Mouse (Mus musculus) myocyte (in vitro differentiated cells): Measurements from ENCODE around the gene Gba2.

Source experiments
- CEBPB ChIP-seq: IDR thresholded peaks from 2 replicates; pipeline ENCODE4 v1.6.1; 2011; ENCODE audit warnings: mild to moderate bottlenecking, moderate library complexity; ENCODE audit not compliant: poor library complexity, insufficient read depth, severe bottlenecking
- E2F4 ChIP-seq: IDR thresholded peaks from one replicate; pipeline ENCODE4 v1.6.1; 2011; ENCODE audit warnings: mild to moderate bottlenecking, control low read depth, moderate library complexity; ENCODE audit not compliant: insufficient read depth
- MAX ChIP-seq: IDR thresholded peaks from one replicate; pipeline ENCODE4 v1.6.1; 2011; ENCODE audit warnings: low read depth, mild to moderate bottlenecking, control low read depth
- MYOG ChIP-seq, 3 experiments: IDR thresholded peaks; one replicate each; pipeline ENCODE4 v1.6.1; 2011; ENCODE audit warnings: control low read depth in 2 of 3, low read depth in 2 of 3, mild to moderate bottlenecking in 2 of 3; ENCODE audit not compliant: insufficient read length in 2 of 3, control insufficient read depth in 1 of 3, insufficient read depth in 1 of 3
- POLR2A ChIP-seq: IDR thresholded peaks from one replicate; pipeline ENCODE4 v1.6.1; 2011; ENCODE audit warnings: low read depth, mild to moderate bottlenecking, control low read depth, moderate library complexity; ENCODE audit not compliant: insufficient read length
- POLR2AphosphoS2 ChIP-seq: IDR thresholded peaks from one replicate; pipeline ENCODE4 v1.6.1; 2011; ENCODE audit warnings: low read depth, control low read depth; ENCODE audit not compliant: insufficient read length
- SRF ChIP-seq: IDR thresholded peaks from one replicate; pipeline ENCODE4 v1.6.1; 2011; ENCODE audit warnings: low read depth; ENCODE audit not compliant: control insufficient read depth, insufficient read length
- TCF12 ChIP-seq: IDR thresholded peaks from one replicate; pipeline ENCODE4 v1.6.1; 2011; ENCODE audit warnings: mild to moderate bottlenecking, control low read depth; ENCODE audit not compliant: poor library complexity, insufficient read depth, severe bottlenecking
- USF1 ChIP-seq: IDR thresholded peaks from one replicate; pipeline ENCODE4 v1.6.1; 2011; ENCODE audit warnings: low read depth, mild to moderate bottlenecking, control low read depth, moderate library complexity

- no peak for TF ChIP-seq USF1
- TF ChIP-seq SRF: no peak
- TF ChIP-seq POLR2A: no peak
- no peak for TF ChIP-seq MAX
- TF ChIP-seq CEBPB: no peak
- no peak for TF ChIP-seq MYOG (IDR thresholded peaks at IDR 0.05; ENCODE audit: control insufficient read depth in 1 of 3, insufficient read depth in 1 of 3, insufficient read length in 2 of 3, low read depth in 2 of 3)
- TF ChIP-seq POLR2AphosphoS2: no peak
- no peak for TF ChIP-seq TCF12
- TF ChIP-seq E2F4: no peak
Measured at GRCm38 (mm10) chr4:43535628-43536027, 43.0 kb downstream of the Gba2 start.
